Mouse (Mus musculus): ENCODE measurements around the gene AC109138.7. TPM values are rescaled to one million over a fixed set of nuclear protein-coding genes. Genes with fewer than 3 reads are reported as not detected.
"Not testable (repeated sequence)": the region's sequence is repeated elsewhere in the genome, so short reads cannot be mapped to it uniquely, and the experiment has no call there.

AC109138.7 gene
- polyA plus RNA-seq, 1 experiment from 2014 or later = not detected

DNA sequence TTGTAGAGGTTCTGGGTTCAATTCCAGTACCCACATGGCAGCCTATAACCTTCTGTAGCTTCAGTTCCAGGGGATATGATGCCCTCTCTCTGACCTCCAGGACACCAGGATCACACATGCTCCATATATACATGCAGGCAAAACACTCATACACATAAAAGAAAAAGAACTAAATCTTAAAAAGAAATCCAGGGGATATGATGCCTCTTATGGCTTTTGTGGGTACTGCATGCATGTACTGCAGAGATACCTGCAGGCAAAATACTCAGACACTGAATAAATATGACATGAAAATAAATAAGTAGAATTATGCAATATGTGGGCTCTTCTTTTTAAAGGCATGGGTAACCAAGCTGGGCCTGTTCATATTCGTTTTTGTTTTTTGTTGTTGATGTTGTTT is 32.9 kb downstream of the AC109138.7 start:
- Histone ChIP-seq H3K4me2 (replicated peaks) (no peak overlapping the region), H3K9ac (no peak overlapping the region), H3K27ac (no peak overlapping the region), H3K27me3 (replicated peaks) (no peaks in the 10 kb centered on the region), H3K4me3 (no peak overlapping the region), H3K9me3 (no peaks in the 10 kb centered on the region), H3K36me3 (no peaks in the 10 kb centered on the region), H3K4me1 (no peaks in the 10 kb centered on the region)
- 58% methylated on average over 1 of the region's 1 CpGs for WGBS
- no peak for ATAC-seq (ENCODE audit: low FRiP score, low read depth)

DNA sequence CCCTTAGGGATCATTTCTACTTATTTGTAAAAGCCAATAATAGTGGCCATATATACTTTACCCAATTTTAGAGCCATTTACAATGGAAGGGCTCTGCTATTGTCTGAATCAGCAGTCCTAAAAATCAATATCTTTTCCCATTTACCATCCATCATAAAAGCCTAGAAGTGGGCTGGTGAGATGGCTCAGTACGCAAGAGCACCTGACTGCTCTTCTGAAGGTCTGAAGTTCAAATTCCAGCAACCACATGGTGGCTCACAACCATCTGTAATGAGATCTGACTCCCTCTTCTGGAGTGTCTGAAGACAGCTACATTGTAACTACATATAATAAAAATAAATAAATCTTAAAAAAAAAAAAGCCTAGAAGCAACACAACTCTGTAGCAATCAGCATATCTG is 34.5 kb downstream of the AC109138.7 start:
- H3K27me3 ChIP-seq (replicated peaks); H3K36me3 ChIP-seq; H3K27ac ChIP-seq; H3K9ac ChIP-seq; H3K4me3 ChIP-seq; H3K9me3 ChIP-seq; H3K4me2 ChIP-seq (replicated peaks); H3K4me1 ChIP-seq; ATAC-seq (ENCODE audit: low FRiP score, low read depth): not testable (repeated sequence)
- 73% methylated on average over 1 of the region's 1 CpGs for WGBS

DNA sequence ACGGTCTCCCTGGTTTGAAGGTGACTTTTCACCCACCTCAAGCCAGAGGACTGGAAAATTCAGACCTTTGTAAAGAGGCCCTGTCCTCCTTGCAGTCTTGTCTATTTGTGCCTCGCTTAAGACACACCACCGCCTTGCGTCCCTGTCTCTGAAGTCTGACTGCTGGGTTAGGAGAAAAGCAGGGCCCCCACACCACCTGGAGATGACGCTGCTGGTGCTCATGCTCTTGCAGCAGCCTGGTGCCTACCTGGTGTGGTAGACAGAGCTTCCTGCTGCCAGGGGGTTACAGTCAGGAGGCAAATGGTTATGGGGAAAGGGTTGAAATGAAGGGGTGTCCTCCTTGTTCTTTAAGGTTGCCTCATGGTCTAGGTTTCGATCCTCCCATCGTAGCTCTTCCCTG is 40.1 kb downstream of the AC109138.7 start:
- Histone ChIP-seq H3K27me3 (replicated peaks) (no peaks in the 10 kb centered on the region), H3K4me1 (no peaks in the 10 kb centered on the region), H3K4me2 (replicated peaks) (no peak overlapping the region), H3K4me3 (no peak overlapping the region), H3K9ac (no peak overlapping the region), H3K9me3 (no peaks in the 10 kb centered on the region), H3K27ac (no peak overlapping the region), H3K36me3 (no peaks in the 10 kb centered on the region)
- WGBS = 89% methylated on average over 7 of the region's 7 CpGs
- no peak for ATAC-seq (ENCODE audit: low FRiP score, low read depth)

DNA sequence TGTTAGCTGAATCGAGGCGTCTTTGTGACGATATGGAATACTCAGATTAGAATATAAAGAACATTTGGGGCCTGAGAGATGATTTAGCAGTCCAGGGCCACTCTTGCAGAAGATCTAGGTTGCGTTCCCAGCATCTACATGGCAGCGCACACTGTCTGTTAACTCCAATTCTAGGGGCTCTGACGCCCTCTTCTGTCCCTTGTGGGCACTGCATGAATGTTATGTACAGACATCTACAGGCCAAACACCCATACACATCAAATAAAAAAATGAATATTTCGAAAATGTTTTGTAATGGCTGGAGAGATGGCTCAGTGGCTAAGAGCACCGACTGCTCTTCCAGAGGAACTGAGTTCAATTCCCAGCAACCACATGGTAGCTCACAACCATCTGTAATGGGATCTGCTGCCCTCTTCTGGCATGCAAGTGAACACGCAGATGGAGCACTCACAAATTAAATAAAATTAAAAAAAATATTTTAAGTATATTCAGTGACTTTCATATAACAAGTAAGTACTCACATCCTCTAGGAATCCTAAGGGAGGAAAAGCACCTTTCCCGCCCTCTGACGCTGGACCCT is 41.5 kb downstream of the AC109138.7 start:
- H3K9me3 ChIP-seq = no peaks in the 10 kb centered on the region
- no peaks in the 10 kb centered on the region for H3K36me3 ChIP-seq
- no peak overlapping the region for H3K9ac ChIP-seq
- ATAC-seq (ENCODE audit: low FRiP score, low read depth) = no peak
- no peaks in the 10 kb centered on the region for H3K4me1 ChIP-seq
- no peaks in the 10 kb centered on the region for H3K27me3 ChIP-seq (replicated peaks)
- WGBS = 71% methylated on average over 11 of the region's 11 CpGs
- H3K4me3 ChIP-seq = no peak overlapping the region
- no peak overlapping the region for H3K27ac ChIP-seq
- H3K4me2 ChIP-seq (replicated peaks) = no peak overlapping the region

DNA sequence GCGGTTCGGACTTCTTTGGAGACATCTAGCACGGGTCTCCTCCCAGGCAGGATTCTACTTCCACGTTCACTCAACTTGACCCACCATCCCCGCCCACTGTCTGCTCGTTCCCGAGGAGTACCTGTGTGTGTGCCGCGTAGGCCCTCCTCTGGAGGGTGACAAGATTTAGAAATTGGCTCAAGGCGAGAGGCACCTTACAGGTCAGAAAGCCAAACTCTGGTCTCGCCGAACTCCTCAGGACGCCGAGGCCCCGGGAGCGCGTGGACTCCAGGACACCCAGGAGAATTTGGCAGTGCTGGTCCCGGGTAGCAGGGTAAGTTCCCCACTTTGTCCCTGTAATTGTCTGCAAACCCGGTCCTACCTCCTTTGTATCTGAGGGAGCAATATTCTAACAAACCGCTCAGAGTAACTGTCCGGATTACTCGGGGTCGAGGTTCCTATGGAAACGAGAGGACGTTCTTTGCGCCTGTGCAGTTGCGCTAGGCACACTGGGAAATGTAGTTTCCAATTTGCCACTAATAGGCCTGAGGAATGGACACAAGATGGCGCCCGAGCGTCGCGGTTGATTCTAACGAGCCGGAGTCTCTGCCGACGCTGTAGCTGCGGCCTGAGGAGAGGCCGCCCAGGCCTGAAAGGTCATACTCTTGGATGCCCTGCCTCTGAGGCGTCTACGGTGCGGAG is 43.2 kb downstream of the AC109138.7 start:
- no peaks in the 10 kb centered on the region; the same call in 1 of the 2 replicates for H3K4me1 ChIP-seq
- H3K9me3 ChIP-seq = no peaks in the 10 kb centered on the region
- ATAC-seq (ENCODE audit: low FRiP score, low read depth) = peak; percentile 93
- peak overlapping the region; percentile 52 for H3K4me3 ChIP-seq
- peak overlapping the region; percentile 79 for H3K4me2 ChIP-seq (replicated peaks)
- H3K27ac ChIP-seq = no peak overlapping the region
- peak overlapping the region; percentile 60 for H3K9ac ChIP-seq
- no peaks in the 10 kb centered on the region for H3K36me3 ChIP-seq
- under 1% methylated on average over 41 of the region's 41 CpGs for WGBS
- H3K27me3 ChIP-seq (replicated peaks) = no peaks in the 10 kb centered on the region

DNA sequence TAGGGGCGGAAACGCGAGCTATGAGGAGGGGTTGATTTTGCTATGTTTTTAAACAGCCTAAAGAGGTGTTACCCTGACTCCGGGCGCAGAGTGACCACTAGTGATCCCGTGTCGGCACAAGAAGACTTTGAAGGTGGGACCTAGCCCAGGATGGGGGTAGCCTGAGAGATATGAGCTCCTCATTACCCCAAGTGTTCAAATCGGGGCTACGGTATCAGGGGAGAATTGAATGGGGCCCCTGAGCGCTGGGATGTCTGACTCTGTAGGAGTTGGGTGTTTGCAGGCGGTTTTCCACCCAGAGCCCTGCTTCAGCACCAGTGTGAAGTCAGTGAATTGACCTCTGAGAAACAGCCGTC is 43.7 kb downstream of the AC109138.7 start:
- WGBS = 23% methylated on average over 12 of the region's 12 CpGs
- no peaks in the 10 kb centered on the region for H3K9me3 ChIP-seq
- H3K9ac ChIP-seq = peak overlapping the region; percentile 53
- peak; percentile 46 for ATAC-seq (ENCODE audit: low FRiP score, low read depth)
- peak overlapping the region; percentile 52; the same call in 1 of the 2 replicates for H3K4me3 ChIP-seq
- H3K27me3 ChIP-seq (replicated peaks) = no peaks in the 10 kb centered on the region
- H3K27ac ChIP-seq = no peak overlapping the region
- no peaks in the 10 kb centered on the region for H3K36me3 ChIP-seq
- no peaks in the 10 kb centered on the region; the same call in 1 of the 2 replicates for H3K4me1 ChIP-seq
- H3K4me2 ChIP-seq (replicated peaks) = peak overlapping the region; percentile 79

DNA sequence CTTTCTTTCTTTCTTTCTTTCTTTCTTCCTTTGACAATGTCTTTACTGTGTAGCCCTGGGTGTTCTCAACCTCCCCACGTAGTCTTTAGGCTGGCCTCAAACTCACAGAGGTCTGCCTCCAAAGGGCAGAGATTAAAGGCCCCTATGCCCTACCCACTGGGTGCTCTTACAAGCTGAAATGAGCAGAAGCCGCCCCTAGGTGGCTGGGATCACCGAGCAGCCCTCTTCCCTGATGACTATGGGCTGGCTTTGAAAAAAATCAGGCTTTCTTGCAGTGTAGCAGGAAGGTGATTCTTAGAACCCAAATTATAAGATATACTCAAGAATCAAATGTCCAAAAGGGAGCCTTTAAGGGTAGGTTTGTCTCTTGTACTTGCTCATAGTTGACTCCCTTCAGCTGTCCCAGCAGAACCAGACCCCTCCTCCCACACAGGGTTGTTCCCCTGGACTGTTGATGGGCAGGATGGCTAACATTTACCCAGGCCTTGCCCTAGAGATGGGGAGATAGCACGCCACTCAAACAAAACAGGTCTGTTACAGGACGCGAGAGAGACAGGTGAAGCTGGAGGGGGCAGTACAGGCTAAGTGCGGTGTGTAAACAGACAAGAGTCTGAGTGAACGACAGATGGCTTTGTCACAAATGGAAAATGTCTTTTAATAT is 47.0 kb downstream of the AC109138.7 start:
- Histone ChIP-seq H3K4me3 (no peak overlapping the region), H3K9ac (no peak overlapping the region), H3K4me2 (replicated peaks) (no peak overlapping the region), H3K27ac (no peak overlapping the region), H3K4me1 (no peaks in the 10 kb centered on the region; the same call in 1 of the 2 replicates), H3K27me3 (replicated peaks) (no peaks in the 10 kb centered on the region), H3K36me3 (no peaks in the 10 kb centered on the region), H3K9me3 (no peaks in the 10 kb centered on the region)
- no peak for ATAC-seq (ENCODE audit: low FRiP score, low read depth)
- 66% methylated on average over 8 of the region's 8 CpGs for WGBS

DNA sequence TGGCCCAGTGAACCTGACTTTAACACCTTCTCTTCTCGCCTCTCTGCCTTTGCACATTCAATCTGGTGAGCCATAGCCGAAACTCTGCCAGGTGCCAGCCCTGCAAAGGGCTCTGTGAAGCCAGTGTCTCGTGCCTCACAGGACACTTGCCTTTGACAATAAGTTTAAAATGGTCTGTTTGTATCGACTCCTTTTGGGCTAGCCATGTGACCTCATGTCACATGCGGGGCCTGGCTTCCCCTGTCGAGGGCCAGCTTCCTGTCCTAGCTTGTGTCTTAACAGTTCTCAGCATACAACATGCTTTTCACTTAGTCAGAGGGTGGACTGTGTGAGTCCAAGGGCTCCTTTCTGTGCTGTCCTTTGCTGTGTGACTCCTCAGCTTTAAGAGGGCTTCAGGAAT is 48.6 kb downstream of the AC109138.7 start:
- 82% methylated on average over 6 of the region's 6 CpGs for WGBS
- Histone ChIP-seq H3K27me3 (replicated peaks) (peaks cover 8% of the 10 kb centered on the region), H3K4me2 (replicated peaks) (no peak overlapping the region), H3K36me3 (no peaks in the 10 kb centered on the region), H3K27ac (no peak overlapping the region), H3K4me3 (no peak overlapping the region), H3K4me1 (no peaks in the 10 kb centered on the region; the same call in 1 of the 2 replicates), H3K9ac (no peak overlapping the region), H3K9me3 (no peaks in the 10 kb centered on the region)
- ATAC-seq (ENCODE audit: low FRiP score, low read depth) = no peak

DNA sequence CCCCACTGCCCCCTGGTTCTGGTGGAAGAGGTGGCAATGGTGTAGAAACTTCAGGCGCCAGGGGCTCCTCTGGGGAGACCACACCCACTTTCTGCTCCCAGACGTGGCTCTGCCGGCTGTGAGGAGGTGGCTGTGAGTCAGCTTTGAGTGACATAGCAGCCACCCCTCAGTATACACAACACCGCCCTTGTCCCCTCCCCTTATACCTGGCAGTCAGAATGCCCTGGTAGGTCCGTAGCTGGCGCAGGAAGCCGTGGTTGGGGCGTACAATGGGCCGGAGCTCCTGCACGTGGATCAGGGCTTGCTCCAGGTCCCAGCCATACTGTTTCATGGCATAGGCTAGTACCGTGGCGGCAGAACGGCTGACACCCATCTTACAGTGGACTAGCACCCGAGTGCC is 49.5 kb downstream of the AC109138.7 start:
- H3K27ac ChIP-seq = no peak overlapping the region
- no peak overlapping the region for H3K4me2 ChIP-seq (replicated peaks)
- no peak overlapping the region for H3K4me3 ChIP-seq
- H3K9me3 ChIP-seq = no peaks in the 10 kb centered on the region
- H3K4me1 ChIP-seq = peaks cover under 1% of the 10 kb centered on the region; the same call in 1 of the 2 replicates
- peaks cover 17% of the 10 kb centered on the region for H3K27me3 ChIP-seq (replicated peaks)
- no peak for ATAC-seq (ENCODE audit: low FRiP score, low read depth)
- H3K9ac ChIP-seq = no peak overlapping the region
- no peaks in the 10 kb centered on the region for H3K36me3 ChIP-seq
- WGBS = 71% methylated on average over 14 of the region's 14 CpGs

DNA sequence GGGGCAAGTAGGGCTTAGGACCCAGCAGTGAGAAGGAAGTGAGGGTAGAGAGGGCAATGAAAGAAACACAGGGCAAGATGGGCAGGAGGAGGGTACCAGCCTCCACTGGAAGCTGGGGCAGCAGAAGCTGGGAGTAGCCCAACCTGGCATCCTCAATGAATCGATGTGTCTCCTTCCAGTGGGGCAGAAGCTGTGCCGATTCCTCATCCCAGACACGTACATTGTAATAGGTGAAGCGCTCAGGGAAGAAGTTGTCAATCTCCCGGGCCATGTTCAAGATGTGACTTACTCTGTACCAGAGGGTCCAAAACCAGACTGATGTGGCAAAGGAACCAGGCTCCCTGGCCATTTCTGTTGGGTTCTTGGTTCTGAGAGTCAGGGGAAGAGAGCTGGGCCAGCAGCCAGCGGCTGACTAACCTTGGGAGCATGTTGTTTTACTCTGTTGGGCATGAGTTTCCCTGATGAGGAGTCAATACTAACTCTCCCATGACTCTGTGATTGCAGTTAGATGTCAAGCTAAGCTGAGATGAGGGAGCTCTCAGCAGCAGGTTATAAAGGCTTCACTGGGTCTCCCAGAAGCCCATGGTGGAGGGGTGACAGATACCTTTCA is 50.1 kb downstream of the AC109138.7 start:
- no peaks in the 10 kb centered on the region for H3K9me3 ChIP-seq
- no peak overlapping the region for H3K4me3 ChIP-seq
- H3K36me3 ChIP-seq = no peaks in the 10 kb centered on the region
- 90% methylated on average over 6 of the region's 6 CpGs for WGBS
- peaks cover 6% of the 10 kb centered on the region for H3K4me1 ChIP-seq
- H3K4me2 ChIP-seq (replicated peaks) = no peak overlapping the region
- ATAC-seq (ENCODE audit: low FRiP score, low read depth) = no peak
- no peak overlapping the region for H3K27ac ChIP-seq
- no peak overlapping the region for H3K9ac ChIP-seq
- peaks cover 23% of the 10 kb centered on the region for H3K27me3 ChIP-seq (replicated peaks)

DNA sequence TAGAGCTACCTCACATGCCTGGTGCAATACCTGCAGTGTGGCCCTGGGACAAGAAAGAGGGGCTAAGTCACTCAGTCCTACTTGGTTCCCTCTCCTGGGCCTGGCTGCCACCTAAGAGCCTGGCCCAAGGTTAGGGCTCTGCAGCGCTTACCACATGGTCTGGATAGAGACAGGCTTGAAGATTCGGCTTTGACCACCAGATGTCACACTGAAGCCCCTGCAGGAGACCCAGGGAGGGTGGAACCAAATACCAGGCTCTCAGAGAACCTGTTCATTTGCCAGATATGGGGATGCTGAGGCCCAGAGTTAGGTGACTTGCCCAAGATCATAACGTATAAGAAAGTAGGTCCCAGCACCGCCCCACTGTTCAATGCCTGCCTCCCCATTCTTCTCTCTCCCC is 51.8 kb downstream of the AC109138.7 start:
- H3K4me2 ChIP-seq (replicated peaks) = no peak overlapping the region
- 0 out of 2 replicates have a peak, but pooled peaks cover 3% of the 10 kb centered on the region for H3K36me3 ChIP-seq
- no peak overlapping the region for H3K27ac ChIP-seq
- H3K9ac ChIP-seq = no peak overlapping the region
- H3K9me3 ChIP-seq = no peaks in the 10 kb centered on the region
- no peak overlapping the region for H3K4me3 ChIP-seq
- no peak for ATAC-seq (ENCODE audit: low FRiP score, low read depth)
- H3K27me3 ChIP-seq (replicated peaks) = peaks cover 30% of the 10 kb centered on the region
- H3K4me1 ChIP-seq = peaks cover 7% of the 10 kb centered on the region
- WGBS = 62% methylated on average over 4 of the region's 4 CpGs

DNA sequence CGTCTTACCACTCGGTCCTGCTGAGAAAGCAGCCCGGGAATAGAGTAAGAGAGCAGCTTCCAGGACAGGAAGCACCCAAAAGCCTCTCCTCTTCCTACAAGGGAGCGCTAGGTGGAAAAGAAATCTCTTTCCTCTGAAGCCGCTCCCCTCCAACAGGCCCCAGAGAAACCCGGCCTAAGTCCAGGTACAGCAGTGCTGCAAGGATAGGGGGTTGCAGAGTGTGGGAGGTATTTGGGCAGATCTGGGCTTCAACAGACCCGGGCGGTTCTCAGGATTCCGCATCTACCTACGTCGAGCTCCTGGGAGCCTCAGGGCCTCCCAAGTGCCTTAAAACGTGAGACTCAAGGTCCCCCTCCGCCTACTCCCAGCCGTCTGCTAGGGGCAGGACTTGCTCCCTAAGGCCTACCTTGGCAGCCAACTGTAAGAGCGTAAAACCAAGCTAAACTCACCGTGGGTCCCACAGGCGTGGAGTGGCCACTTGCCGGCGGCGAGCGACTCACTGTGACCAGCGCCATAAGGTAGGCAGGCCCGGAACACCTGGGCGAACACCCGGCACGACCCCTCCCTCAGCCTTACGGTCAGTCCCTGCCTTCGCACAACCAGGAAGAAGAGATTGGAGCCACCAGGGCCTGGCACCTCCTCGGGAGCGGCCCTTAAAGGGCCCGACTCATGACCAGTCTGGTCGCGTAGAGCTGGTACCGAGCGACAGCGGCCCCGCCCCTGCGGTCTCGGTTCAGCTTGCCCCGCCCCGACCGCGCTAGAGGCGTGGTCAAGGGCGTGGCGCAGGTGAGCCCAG is 54.6 kb downstream of the AC109138.7 start, which contains the start of gene Ssh3:
Gene Ssh3 (minus strand): TSS at position 615 of the 796 bp plus-strand sequence.
- Histone ChIP-seq H3K9me3 (no peaks in the 10 kb centered on the region), H3K4me3 (peak within 1 kb of the TSS; percentile 24), H3K4me2 (replicated peaks) (peak within 1 kb of the TSS; percentile 58), H3K27me3 (replicated peaks) (peaks cover 30% of the 10 kb centered on the region), H3K9ac (no peak within 1 kb of the TSS), H3K27ac (no peak within 1 kb of the TSS), H3K36me3 (peaks cover 10% of the 10 kb centered on the region), H3K4me1 (peaks cover 7% of the 10 kb centered on the region)
- 6% methylated on average over 46 of the region's 46 CpGs for WGBS
- ATAC-seq (ENCODE audit: low FRiP score, low read depth) = no peak

Data from neural tube, embryonic 12.5 days (tissue).